Mouse (Mus musculus) urinary bladder, postnatal 14 days (tissue): Measurements from ENCODE around the gene Slc38a6.

ENCODE experiments used
- DNase-seq: peaks from one replicate; pipeline ENCODE4 v3.0.0; 2021; ENCODE audit warnings: low spot score

Slc38a6 gene

GRCm38 (mm10) chr12:73286287-73287092, at the start of gene Slc38a6, which contains the start of gene Trmt5:
TSS of gene Slc38a6 (plus strand) at chr12:73286779.
TSS of gene Trmt5 (minus strand) at chr12:73286710.
- peak; percentile 92 for DNase-seq

DNA sequence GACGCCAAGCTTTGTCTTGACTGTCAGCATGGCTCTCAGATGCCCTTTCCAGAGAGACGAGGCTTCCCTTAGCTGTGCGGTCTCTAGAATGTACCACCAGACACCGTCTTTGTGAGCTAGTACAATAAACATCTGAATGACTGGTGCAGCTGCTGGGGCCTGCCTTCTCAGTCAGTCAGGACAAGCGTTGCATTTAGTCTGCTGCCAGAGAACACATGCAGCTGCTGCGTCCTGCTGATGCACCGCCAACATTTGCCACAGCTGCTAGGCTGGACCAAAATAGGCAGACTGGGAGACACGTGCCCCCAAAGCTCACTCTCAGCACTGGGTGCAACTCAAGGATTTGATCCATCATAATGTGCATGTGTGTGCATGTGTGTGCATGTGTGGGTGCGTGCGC, 44.6 kb upstream of the Slc38a6 start:
- no peak for DNase-seq

DNA sequence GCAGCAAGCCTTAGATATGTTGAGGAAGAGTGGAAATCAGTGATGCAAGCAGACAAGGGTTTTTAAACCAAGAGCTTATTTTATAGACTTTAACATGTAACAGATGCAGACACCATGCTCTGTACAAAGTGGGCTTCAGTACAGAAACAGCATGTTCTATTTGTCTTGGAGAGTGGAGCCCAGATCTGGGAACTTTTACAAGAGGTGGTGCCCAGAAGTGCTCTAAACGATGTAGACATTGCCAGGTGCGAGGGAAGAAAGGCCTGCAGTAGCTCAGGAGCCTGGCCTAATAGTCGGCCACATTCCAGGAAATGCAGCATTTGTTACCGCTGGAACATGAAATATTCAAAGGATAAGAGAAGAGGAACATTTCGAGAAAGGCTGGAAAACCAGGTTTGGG, 40.9 kb upstream of the Slc38a6 start:
- no peak for DNase-seq

DNA sequence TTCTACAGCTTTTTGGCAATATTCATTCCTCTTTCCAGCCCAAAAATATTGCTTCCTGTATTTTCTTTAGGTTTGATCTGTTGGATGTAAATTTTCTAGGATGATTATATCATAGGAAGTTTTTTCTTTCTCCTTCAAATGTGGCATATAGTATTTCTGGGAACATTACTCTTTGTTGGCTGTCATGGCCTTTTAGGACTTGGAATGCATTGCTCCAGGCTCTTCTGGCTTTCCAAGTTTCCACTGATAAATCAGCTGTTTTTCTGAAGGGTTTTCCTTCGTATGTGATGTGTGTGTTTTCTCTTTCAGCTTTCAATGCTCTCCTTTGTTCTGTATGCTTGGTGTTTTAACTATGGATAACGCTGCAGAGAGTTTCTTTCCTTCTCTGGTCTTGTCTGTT, 31.6 kb upstream of the Slc38a6 start:
- DNase-seq, result no peak

GRCm38 (mm10) chr12:73259269-73259668, 27.3 kb upstream of the Slc38a6 start:
- DNase-seq, result no peak

DNA sequence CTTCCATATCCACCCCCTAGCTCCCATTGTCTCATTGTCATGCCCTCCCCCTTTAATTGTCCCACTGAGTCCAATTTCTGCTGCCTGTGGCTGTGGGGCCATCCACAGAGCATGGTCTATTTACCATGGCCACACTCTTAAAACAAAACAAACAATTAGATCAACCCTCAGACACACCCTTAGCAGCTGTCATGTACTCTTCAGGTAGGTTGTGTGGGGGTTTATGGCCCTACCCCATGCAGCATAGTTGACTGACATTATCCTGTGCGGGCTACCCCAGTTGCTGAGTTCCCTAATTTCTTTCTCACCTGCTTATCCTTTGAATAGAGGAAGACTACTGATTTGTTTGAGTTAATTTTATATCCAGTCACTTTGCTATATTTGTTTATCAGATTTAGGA, 26.2 kb upstream of the Slc38a6 start:
- DNase-seq, result no peak

GRCm38 (mm10) chr12:73265381-73265978, 21.1 kb upstream of the Slc38a6 start:
- DNase-seq, result no peak

- DNase-seq, result no peak
Observed at GRCm38 (mm10) chr12:73266597-73266996, 20.0 kb upstream of the Slc38a6 start.

- no peak for DNase-seq
Observed at GRCm38 (mm10) chr12:73268497-73268896, 18.1 kb upstream of the Slc38a6 start.

DNA sequence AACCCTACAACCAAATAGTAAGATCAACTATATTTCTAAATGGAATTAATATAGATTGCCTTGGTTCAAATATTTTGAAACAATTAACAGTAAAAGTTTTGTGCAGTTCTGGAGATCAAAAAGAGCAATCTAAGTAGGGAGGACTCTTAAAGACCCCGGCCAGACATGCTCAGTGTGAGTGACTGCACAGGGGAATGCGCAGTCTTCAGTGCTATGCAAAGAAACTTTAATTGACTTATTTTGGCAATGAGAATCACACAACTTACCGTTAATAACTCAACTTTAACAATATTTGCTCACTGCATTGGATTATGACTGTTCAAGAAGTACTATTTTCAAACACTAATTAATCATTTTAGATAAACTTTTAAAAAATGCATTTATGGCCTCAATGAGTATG, 17.0 kb upstream of the Slc38a6 start:
- DNase-seq, result no peak

- DNase-seq, result peak; percentile 34
Observed at GRCm38 (mm10) chr12:73269933-73270332, 16.6 kb upstream of the Slc38a6 start.

GRCm38 (mm10) chr12:73274921-73275320, 11.7 kb upstream of the Slc38a6 start:
- DNase-seq, result no peak

DNA sequence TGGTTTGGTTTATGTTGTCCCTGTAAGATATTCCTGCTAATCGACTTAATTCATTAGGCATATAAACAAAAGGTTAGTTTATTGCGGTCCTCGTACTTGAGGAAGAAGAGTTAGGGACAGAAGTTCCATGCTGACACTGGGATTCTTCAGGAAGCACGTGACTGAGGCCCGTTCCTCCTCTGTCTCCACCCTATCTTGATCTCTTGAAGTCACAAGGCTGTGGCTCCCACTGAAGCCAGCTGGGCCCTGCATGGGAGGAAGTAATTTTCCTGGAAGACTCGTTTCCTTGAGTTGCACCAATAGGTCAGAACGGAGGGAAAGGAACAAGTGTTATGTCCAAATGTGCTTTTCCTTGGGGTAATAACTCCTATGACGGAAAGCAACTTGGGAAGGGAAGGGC, 1.0 kb downstream of the Slc38a6 start:
- peak; percentile 23 for DNase-seq

DNA sequence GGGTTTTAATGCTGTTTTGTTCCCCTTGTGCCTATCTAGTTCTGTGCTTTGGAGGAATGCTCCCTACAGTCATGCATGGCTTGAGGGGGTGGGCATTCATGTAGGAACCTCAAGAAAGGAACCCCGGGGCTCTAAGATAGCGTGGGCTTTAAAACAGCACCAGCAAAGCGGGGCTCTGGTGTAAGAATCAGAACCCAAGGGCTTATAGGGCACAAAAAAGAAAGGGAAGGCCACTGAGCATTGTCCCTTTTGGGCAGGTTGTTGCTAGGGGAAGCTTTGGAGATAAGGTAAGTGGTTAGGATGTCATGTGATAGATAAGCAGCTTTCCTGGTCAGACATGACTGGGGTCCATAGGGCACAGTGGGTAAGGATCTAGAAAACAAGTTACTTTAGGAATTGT, 2.0 kb downstream of the Slc38a6 start:
- DNase-seq, result no peak

DNA sequence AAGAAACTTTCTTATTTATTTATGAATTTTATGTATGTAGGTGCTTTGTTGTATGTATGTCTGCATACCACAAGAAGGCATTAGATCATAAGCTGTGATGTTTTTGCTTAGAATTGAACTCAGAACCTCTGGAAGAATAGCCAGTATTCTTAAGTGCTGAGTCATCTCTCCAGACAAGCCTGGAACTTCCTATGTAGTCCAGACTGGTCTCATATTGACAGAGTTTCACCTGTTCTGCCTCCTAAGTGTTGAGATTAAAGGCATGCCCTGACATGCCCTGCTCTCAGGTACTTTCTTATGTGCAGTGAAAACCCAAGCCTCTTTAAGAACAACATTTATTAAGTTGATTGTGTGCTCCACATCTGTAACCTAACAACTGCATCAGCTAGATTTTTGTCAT, 8.3 kb downstream of the Slc38a6 start:
- DNase-seq, result peak; percentile 23

- no peak for DNase-seq
Observed at GRCm38 (mm10) chr12:73295505-73296140, 9.0 kb downstream of the Slc38a6 start.

- DNase-seq, result no peak
Observed at GRCm38 (mm10) chr12:73298621-73299020, 12.0 kb downstream of the Slc38a6 start.

DNA sequence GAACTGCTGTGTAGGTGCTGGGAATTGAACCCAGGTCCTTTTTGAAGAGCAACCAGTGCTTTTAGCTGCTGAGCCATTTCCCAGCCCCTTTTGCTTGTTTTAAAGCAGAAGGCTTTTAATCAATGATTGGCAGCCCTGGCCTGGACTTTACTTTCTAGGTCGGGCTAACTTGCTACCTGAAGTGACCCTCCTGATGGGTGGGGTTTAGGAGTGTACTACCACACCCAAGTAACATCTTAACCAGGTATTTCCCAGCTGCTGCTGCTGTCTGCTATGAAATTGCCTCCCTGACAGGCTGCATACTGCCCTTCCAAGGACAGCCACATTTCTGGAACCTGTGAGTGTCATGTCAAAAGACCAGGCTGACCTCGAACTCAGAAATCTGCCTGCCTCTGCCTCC, 14.0 kb downstream of the Slc38a6 start:
- no peak for DNase-seq

DNA sequence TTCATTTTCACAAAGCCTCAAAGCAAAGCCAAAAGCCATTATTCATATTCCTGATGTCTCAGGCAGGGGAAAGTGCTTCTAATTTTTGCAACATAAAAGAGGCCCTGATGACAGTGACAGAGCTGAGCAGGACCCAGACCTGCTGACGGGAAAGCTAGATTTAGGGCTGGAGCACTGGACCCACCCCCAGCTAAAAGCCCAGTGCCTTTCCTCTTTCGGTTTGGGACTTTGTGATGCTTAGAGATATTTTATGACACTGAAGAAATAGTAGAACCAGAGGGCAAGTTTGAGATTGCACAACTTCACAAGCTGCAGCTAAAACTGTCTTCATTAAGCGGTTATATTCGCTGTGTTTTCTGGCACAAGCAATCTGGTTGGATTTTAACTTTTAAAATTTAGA, 18.1 kb downstream of the Slc38a6 start:
- DNase-seq, result no peak

DNA sequence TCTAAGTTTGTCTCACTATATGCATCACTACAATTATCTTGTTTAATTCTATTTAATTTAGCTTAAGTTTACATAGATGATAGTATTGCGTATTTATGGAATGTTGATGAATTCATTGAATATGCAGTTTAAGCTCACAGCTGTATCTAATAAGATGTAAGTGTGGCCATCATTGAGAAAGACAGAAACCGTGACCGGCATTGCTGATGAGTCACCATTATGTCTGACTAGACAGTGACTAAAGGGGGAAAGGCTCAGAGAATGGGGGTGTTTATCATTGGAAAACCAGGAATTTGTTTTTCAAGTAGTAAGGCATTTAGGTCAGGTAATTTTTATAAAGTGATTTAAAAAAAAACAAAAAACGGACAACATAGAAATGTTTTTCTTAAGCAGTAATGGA, 21.2 kb downstream of the Slc38a6 start:
- DNase-seq, result no peak

DNA sequence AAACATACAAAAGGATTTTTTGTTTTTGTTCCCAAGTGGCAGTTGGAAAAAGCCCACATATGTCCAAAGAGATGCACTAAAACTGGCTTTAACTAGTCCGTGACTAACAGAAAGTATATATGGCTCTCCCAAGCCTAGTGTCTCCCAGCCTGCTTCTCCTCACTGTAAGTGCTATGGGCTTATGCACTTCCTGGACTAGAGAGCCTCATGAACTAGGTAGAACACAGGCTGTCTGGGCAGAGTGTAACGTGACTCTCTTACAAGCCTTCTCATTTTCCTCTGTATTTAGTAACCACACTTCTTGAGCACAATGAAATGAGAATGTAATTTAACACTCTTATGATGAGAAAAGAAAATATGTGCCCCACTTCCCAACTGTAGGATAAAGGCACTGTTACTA, 22.1 kb downstream of the Slc38a6 start:
- no peak for DNase-seq

- no peak for DNase-seq
Observed at GRCm38 (mm10) chr12:73317706-73318686, 31.4 kb downstream of the Slc38a6 start.
